Mouse (Mus musculus) cerebellum, adult 2 months (tissue): ENCODE data around the gene Zfp790.

Experiments
- CTCF ChIP-seq: fragments of 200-500 bp; IDR thresholded peaks from 2 replicates; pipeline ENCODE4 v1.5.1; 2011; ENCODE audit warnings: low read depth, mild to moderate bottlenecking, control low read depth, low read length, moderate library complexity, borderline replicate concordance; ENCODE audit not compliant: insufficient read depth
- POLR2A ChIP-seq: fragments of 200-500 bp; IDR thresholded peaks from 2 replicates; pipeline ENCODE4 v1.6.1; 2011; ENCODE audit warnings: low read length, control low read depth, borderline replicate concordance; ENCODE audit not compliant: insufficient read depth

DNA sequence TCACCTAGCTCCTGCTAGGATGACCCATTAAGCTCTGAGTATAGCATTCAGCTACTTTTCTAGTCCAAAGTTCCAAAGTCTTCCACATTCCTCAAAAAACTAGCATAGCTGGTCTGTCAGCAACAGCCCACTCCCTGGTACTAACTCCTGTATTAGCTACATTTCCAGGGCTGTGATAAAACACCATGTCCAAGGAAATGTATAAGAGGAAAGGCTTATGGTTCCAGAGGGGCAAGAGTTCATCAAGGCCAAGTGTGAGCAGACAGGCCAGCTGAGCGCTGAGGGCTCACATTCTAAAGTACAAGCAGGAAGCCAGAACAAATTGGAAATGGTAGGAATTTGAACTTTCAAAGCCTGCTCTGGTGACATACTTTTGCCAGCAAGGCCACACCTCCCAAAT lies 26.2 kb downstream of the Zfp790 start:
- TF ChIP-seq CTCF (no peak), POLR2A (no peak)
